Mouse (Mus musculus) spleen, postnatal 4 days (tissue): ENCODE results near the gene Orm3.

Experiments
- DNase-seq, 2 experiments: peaks; one replicate each; pipeline ENCODE4 v3.0.0; 2022; ENCODE audit warnings: low spot score in 2 of 2

Gene Orm3

DNA sequence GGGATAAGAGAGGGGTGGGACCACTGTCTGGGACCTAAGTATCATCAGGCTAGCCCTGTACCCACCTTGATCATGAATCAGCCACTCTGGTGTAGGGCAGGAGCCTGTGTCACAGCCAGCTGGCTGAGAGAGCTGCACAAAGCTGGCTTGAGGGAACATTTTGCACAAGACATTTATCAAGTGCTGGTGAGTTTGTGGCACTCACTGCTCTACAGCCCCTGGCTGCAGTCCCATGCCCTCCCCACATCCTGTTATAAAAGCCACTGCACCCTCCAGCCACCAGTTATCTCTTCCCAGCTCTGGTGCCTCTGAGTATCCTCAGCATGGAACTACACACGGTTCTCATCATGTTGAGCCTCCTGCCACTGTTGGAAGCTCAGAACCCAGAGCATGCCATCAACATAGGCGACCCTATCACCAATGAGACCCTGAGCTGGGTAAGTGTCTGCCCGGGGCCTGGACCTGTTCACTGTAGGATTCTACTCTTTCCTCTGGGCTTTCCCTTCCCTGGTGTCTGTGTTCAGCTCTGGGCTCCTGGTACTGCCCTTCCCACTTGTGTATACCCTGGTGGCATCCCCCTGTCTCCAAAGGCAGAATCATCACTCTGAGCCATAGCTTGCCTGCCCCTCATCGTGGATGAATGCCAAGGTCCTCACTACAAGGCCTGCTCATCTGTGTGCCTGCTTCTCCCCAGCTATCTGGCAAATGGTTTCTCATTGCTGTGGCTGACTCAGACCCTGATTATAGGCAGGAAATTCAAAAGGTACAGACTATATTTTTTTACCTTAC is at the start of gene Orm3:
Gene Orm3 (plus strand): TSS at position 286 of the 789 bp plus-strand sequence.
- no peak for DNase-seq

DNA sequence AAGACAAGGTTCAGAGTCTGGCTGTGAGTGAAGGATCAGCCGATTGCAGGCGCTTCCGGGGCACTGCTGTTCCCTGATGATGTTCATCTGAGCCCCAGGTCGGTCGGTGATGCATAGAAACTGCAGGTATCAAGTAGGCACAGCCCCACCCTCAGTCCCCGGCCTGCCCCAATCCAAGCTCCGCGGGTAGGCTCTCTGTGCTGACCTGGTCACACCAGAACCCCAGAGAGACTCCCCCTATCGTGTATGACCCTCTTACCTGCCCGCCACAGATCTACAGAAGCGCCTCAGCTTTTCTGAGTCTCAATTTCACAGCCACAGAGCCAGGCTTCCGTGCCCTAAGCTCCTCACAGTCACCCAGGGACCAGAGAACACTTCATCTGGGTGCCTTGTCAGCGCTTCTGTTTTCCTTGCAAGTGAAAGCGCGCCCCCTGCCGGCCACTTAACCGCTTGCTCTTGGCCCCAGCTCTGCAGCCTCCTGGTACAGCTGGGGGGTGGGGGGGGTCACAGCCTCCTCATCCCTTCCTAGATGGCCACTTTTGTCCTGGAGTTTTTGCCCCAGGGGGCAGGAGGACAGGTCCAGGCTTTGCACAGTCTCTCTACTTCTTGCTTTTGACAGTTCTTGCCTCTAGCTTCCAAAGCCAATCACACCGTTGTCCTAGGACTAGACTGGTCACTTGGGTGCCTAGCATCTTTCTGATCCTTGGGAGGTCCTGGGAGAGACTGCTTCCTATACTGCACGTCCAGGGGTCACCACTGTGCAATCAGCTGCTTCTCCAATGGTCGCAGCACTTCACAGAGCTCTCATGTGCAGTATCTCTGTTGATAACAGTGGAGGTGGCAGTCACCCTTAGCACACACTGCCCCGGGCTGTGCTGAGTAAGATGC is 48.5 kb upstream of the Orm3 start:
- peak; percentile 75 to 93 for DNase-seq

DNA sequence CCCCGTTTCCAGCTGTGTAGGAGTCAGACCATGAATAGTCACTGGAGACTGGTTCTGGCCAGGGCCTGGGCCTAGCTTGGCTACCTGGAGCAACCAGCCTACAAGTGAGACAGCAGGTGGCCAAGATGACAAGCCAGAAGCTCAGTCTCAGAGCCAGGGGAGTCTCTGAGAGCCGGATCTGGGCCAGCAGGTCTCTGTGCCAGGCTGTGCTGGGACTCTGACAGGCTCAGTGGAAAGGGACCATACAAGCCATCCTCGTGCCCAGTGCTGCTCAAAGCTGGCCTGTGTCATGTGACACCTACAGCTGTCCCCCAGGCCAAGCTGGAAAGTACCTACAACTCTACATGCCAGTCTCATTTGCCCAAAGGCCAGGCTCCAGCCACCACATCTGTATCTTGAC is 47.6 kb upstream of the Orm3 start:
- DNase-seq = no peak

DNA sequence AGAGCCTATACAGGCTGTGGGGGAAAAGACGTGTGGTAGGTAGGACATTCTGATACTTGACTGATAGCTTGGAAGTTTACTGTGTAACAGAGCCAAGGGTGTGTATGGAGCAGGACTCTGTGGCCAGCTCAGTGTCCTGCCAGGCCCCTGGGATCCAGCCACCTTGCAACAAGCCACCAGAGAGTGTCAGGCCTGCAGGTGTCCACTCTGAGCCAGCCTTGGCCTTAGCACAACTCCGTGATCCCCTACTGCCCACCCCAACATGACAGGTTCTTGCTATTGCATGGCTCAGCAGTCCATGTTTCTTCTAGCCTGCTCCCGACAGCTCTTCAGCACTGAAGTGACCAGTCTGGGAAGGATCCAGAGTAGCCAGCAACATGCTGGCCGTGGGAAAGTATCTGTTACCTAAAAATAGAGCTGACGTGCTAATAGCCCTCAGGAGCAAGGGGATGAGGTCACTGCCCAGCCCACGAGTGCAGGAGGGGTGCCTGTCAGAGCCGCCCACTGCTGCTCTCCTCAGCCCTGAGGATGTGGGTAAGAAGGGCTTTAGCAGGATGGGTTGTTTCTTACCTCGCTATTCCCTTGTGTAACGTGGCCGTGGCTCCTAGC is 45.6 kb upstream of the Orm3 start:
- no peak for DNase-seq

DNA sequence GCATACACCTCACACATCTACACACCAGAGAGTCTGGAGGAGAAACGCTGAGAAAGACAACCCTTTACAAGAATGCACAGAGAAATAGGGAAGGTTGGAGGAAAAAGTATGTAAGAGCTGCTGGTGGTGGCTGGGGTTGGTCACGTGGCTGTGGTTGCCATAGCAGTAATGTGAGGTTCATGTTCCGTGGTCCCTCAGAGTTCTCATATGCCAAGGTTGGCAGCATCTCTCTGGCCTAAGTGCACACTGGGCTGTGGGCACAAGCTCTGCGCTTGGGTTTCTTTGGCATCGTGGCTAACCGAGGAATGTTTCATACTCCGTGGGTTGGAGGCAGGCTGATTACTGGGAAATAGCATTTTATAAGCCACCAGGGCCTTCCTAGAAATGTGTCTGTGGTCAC is 44.5 kb upstream of the Orm3 start:
- no peak for DNase-seq

DNA sequence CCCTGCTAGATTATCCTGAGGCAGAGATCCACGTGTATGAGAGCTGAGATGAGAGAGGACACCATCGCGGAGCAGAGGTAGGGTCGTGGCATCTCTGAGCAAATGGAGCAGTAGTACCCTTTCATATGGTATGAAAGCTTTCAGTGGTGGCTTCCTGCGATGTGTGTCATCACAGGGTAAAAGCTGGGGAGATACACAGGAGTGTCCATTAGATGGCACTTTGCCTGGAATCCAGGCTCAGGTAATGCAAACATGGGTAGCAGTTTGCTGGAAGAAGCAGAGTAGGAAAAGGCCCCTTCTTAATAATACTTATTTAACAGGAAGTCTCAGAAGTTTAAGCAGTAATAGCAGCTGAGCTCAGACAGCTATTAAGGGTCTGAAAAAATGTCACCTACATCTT is 41.9 kb upstream of the Orm3 start:
- DNase-seq = no peak

DNA sequence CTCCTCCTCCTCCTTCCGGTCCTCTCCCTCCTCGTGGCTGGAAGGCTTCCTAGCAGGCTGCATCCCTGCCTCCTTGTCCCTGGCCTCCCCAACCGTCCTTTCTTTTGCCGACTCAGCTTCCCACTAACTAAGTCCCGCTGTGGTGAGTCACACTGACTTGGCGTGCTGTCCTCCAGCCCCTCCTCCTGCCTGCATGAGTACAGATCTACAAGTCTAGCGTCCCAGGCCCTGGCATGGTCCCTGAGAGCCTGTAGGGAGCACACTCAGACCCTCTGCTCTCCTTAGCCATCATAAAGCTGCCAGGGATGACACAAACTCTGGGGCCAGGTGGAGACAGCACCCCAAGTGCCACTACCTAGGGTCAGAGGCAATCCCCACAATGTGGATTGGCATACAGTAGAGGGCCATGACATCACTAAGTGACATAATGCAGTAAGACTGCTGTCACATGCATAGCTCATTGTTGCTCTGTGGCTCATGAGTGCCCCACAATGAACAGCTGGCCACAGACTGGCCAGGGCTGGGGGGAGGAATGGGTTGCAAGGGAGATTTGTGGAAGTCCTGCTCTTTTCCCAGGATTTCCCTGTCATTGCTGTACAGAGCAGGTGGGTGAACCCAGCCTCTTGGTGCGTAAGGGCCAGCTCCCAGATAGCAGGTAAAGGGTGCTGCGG is 39.8 kb upstream of the Orm3 start:
- no peak for DNase-seq

DNA sequence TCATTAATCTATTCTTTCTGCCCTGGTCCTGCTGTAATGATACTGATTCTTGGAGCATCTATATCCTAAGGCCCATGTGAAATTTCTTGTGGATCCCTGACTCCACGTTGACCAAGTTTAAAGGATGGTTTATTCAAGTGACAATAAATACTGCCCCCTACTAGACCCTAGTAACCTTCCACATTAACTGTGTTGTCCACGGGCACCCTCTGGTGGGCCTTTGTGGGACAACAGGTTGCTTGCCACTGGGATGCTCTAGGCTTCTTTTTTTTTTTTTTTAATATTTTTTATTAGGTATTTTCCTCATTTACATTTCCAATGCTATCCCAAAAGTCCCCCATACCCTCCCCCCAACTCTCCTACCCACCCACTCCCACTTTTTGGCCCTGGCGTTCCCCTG is 36.4 kb upstream of the Orm3 start:
- peak in 1 of 2 experiments; percentile 46 for DNase-seq

DNA sequence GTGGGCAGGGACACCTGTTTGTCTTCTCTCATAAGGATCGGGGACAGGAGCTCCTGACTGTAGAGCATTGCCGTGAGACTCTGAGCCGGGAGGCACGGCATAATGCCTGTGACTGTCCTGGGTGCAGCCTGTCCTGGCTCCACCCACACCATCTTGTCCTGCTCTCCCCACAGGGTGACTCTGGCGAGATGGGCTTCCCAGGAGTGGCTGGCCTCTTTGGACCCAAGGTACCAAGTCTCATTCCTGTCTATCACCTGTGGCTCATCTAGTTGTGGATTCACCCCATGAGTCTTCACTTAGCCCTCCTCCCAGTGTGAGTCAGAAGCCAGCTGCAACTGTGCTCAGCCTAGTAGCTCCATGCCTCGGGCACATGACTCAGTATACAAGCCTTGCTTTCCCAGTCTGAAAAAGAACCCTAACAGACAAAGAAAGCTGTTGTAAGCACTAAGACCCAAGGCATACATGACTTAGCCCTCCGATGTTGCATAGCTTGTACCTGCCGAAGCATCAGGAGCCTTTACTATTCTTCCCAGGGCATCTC is 32.6 kb upstream of the Orm3 start:
- DNase-seq = no peak

DNA sequence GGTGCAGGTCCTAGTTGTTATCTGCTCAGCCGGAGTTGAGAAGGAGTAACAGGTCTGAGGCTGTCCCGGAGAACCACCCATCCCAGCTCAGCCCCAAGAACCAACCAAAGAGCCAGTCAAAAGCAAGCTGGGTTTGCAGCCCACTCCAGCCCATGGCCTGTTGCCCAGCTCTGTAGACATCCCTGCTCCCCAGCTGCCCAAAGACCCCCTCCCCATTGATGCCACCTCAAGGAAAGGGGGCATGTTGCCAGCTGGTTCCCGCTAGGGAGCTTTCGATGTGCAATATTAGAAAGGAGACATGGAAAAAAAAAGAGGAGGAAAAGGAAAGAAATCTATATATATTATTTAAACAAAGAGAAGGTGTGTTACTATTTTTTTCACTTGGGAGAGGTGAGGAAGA is 22.6 kb upstream of the Orm3 start:
- no peak for DNase-seq

DNA sequence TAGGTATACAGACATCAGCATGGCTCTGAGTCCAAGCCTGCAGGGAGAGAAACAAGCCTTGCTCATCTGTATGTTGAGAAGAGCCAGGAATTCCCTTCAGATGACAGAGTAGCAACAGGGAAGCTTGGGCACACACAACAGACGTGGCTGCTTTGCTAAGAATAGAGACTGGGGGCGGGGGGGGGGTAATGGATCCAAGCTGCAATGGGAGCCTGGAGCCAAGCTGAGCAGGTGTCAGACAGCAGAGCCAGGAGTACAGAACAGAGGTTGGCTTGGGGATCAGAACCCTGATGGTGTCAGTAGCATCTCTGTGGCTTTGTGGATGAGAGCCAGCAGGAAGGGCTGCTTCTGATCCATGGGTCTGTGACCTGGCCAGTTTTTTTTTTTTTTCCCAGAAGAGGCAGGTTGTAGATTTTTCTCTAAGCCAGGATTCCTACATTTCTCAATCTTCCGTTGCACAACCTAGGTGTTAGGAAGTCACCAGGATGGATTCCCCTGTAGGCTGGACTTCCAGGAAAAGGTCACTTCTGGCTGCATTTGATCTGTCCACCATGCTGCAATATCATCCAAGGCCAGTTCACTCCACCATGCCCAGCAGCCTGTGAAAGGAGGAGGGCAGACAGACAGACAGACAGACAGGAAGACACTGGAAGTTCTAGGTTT is 17.4 kb upstream of the Orm3 start:
- DNase-seq = no peak

DNA sequence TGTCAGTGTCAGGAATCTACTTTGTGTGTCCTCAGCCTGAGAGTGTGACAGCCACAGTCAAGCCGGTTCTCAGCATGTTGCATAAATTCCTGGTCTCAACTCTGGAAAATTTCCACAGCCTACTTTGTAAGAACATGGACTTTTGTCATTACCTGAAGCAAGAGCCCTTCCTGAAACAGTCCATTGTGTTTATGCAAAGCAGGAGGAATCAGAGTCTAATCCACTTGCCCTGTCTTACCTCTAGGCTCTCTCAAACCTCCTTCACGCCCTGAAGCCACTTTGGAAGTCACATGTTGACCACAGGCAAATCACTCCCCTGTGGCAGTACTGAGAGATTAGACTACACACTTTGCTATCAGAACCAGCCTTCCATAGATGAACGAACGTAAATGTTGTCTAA is 13.5 kb upstream of the Orm3 start:
- DNase-seq = no peak

DNA sequence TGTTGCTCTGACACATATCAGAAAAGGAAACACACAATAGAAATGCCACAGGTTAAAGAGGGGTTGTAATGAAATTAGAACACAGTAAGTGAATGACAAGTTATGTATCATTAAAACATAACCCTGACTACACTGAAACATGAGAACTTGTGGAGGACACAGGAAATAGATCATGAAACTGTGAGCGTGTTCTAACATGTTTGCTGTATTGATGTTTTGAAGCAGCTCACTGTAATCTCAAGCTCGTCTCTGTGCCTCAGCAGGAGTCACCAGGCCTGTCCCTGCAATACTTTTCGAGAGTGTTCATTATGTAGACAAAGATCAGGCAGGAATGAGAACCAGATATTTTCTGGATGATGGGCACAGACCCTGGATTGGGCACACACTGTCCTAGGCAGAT is 12.4 kb upstream of the Orm3 start:
- DNase-seq = no peak

DNA sequence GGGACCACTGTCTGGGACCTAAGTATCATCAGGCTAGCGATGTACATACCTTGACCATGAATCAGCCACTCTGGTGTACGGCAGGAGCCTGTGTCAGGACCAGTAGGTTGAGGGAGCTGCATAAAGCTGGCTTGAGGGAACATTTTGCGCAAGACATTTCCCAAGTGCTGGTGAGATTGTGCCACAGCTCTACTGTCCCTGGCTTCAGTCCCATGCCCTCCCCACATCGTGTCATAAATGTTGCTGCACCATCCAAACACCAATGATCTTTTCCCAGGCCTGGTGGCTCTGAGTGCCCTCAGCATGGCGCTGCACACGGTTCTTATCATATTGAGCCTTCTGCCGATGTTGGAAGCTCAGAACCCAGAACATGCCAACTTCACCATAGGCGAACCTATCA is 11.7 kb upstream of the Orm3 start, which contains the start of gene Orm1:
Gene Orm1 (plus strand): TSS at position 266 of the 400 bp plus-strand sequence.
- no peak for DNase-seq

DNA sequence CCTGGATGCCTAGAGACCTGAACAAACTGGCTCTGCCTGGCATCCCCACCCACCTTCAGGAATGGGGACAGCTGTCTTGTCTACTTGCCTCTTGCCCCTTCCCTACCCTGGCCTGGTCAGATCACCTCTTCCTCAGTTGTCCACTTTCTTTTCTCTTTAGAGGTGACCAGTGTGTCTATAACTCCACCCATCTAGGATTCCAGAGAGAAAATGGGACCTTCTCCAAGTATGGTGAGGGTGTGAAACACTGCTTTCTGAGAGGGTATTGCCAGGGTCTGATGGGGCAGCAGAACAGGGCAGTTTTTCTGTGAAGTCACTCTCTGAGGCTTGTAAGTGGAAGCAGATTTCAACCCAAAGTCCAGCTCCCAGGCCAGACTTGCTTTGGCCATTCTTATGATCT is 10.7 kb upstream of the Orm3 start:
- DNase-seq = no peak

DNA sequence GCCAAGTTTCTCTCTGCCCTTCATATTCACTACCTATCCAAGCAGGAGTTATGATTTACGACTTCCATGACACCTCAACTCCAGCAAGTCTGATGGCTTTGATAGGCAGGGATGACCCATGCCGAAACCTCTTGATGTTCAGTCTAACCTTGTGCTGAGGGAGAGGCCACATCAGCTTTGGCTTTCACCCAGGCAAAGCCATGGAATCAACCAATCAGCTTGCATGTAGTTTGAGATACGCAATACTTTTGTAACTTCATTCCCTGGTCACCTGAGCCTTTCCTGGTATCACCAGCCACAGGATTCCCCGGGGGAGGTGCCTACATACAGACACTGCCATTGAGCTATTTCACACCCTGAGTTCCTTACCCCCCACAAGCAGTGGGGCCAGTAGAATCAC is 9.3 kb upstream of the Orm3 start:
- no peak for DNase-seq

DNA sequence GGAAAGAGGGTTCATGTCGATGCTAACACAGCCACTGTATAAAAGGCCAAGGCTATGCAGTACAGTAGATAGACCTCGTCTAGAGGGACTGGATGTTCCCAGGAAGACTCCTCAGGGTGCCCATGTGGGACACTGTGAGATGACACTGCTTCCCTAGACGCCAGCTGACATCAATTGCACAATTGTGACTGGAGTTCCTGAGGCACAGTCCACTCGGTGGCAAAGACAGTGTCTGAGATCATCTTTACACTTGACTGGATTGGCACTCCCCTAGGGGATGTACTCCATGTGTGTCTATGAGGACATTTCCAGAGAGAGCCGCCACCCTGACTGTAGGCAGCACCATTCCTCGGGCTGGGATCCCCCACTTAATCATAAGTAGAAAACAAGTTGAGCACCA is 7.4 kb upstream of the Orm3 start:
- no peak for DNase-seq

DNA sequence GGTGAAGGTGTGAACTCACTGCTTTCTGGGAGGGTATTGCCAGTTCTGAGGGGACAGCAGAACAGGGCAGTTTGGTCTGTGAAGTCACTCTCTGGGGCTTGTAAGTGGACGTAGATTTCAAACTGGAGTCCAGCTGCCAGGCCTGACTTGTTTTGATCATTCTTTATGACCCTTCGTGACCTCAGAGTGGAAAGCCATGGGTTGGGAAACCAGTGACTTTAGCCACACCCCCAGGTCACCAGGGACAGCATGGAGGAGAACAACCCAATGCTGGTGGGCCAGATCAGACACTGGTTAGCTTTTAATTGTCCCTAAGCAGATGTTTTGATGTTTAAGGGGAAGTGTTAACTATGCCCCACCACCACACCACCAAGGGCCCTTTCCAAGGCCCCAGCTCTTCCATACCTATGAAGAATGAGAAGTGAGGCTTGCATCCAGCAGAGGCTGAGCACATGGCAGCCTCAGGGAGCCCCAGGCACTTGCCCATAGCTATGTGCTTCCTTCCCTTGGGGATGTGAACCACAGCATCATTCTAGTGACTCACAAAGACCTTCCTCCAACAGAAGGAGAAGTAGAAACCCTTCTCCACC is 1.1 kb downstream of the Orm3 start:
- DNase-seq = no peak

DNA sequence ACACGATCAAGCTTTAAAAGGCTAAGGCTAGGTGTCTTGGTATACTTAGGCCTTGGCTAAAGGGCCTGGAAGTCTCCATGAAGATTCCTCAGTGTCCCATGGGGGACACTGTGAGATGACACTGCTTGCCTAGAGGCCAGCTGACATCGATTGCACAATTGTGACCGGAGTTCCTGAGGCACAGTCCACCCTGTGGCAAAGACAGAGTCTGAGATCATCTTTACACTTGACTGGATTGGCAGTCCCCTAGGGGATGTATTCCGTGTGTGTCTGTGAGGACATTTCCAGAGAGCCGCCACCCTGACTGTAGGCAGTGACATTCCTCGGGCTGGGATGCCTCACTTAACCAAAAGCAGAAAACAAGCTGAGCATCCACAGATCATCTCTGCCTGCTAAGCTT is 3.9 kb downstream of the Orm3 start:
- no peak for DNase-seq

DNA sequence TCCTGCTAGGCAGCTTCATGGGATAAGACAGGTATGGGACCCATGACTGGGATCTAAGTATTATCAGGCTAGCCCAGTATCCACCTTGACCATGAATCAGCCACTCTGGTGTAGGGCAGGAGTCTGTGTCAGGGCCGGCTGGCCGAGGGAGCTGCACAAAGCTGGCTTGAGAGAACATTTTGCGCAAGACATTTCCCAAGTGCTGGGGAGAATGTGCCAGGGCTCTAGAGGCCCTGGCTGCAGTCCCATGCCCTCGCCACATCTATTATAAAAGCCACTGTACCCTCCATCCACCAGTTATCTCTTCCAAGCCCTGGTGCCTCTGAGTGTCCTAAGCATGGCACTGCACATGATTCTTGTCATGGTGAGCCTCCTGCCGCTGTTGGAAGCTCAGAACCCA is 6.2 kb downstream of the Orm3 start, which contains the start of gene Orm2:
Gene Orm2 (plus strand): TSS at position 300 of the 400 bp plus-strand sequence.
- no peak for DNase-seq

DNA sequence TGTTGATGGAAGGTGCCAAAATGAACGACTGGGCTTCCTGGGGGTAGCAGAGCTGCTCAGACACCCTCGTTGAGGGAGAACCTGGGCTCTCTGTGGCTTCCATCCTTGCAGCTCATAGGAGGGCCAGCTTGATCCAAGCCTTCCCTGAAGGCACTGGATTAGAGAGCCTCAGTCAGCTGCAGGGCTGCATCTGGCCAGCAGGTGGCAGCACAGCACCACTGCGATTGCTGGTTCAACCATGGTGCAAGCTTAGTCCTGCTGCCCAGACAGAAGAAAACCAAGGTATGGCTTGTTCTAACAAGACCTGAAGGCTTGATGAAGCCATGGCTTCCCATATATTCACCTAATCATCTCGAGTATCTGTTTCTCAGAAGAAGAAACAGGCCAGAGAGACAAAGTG is 12.6 kb downstream of the Orm3 start:
- peak; percentile 87 to 97 for DNase-seq
